In the genomic region with DNA sequence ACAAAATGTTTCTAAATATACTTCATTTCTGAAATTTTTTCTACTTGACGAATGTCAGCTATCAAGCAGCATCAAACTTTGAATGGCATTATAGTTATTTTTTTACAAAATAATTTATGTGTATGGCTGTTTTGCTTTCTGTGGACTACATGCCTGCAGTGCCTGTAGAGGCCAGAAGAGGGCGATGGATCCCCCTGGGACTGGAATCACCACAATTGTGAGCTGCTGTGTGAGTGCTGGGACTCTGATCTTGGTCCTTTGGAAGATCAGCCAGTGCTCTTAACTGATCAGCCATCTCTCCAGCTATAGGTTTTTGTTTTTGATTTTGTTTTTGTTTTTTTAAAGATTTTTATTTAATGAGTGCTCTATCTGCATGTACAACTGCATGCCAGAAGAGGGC, we compare ENCODE assay signal across 10 mouse cellular contexts. TPM values are rescaled to one million over a fixed set of nuclear protein-coding genes. Genes with fewer than 3 reads are reported as not detected.
DNase-seq lines count a peak whose midpoint lies in the region; ATAC-seq and TF ChIP-seq lines count a peak whose summit lies in the region.
"Had no signal": no experiment of that assay in that cellular context is flagged by ENCODE, and none has a peak within 500 bp of the region (broad histone marks: within the 10 kb centered on the region; RNA-seq: fewer than 3 reads in every experiment).

No protein-coding gene starts in this region.

- no peak for TF ChIP-seq POLR2A in bone marrow macrophage, adult 2 months (IDR thresholded peaks at IDR 0.05; ENCODE audit: borderline replicate concordance, low read depth, low read length)

- no peak overlapping the region for H3K4me3 ChIP-seq in kidney, embryonic 16.5 days (ENCODE audit: low read length)
- H3K4me3 ChIP-seq in bone marrow macrophage, adult 2 months (ENCODE audit: insufficient read depth, low read length): no peak overlapping the region
- H3K4me3 ChIP-seq: midbrain, embryonic 13.5 days had no signal

- no peak overlapping the region for H3K9ac ChIP-seq in kidney, embryonic 16.5 days (replicated peaks; ENCODE audit: low read length)
- H3K9ac ChIP-seq: midbrain, embryonic 13.5 days had no signal

- no peaks in the 10 kb centered on the region for H3K36me3 ChIP-seq in kidney, embryonic 16.5 days (ENCODE audit: insufficient read depth, low read length)
- H3K36me3 ChIP-seq: midbrain, embryonic 13.5 days had no signal

- TF ChIP-seq CTCF in bone marrow macrophage, adult 2 months (IDR thresholded peaks at IDR 0.05; ENCODE audit: low read depth, low read length): peak; percentile 83

- H3K4me2 ChIP-seq in kidney, embryonic 16.5 days (replicated peaks; ENCODE audit: low read depth, low read length): no peak overlapping the region
- H3K4me2 ChIP-seq: midbrain, embryonic 13.5 days had no signal

- no peaks in the 10 kb centered on the region for H3K27me3 ChIP-seq in kidney, embryonic 16.5 days (ENCODE audit: insufficient read depth, low read length)

- no peak overlapping the region for H3K27ac ChIP-seq in kidney, embryonic 16.5 days (ENCODE audit: low read length)
- H3K27ac ChIP-seq in bone marrow macrophage, adult 2 months (ENCODE audit: insufficient read depth, low read depth, low read length): no peak overlapping the region
- H3K27ac ChIP-seq: midbrain, embryonic 13.5 days had no signal

- peak; percentile 40 for DNase-seq in adrenal gland, postnatal 10 days
- no peak for DNase-seq in adrenal gland, postnatal 25 days
- peak; percentile 62 to 64 for DNase-seq in kidney, postnatal 4 days
- peak; percentile 43 to 73 for DNase-seq in spleen, postnatal 10 days (ENCODE audit: low spot score in 2 of 2)
- no peak for DNase-seq in left cerebral cortex, adult 8-10 months (ENCODE audit: low spot score in 2 of 2)
- DNase-seq in embryo, embryonic 9.5 days (ENCODE audit: extremely low spot score): no peak
- DNase-seq: gastrocnemius, postnatal 36 days had no signal

- H3K4me1 ChIP-seq in kidney, embryonic 16.5 days (ENCODE audit: insufficient read depth, low read length): peaks cover 22% of the 10 kb centered on the region
- H3K4me1 ChIP-seq in bone marrow macrophage, adult 2 months (ENCODE audit: control insufficient read depth, insufficient read depth, low read length): peaks cover 7% of the 10 kb centered on the region

- H3K9me3 ChIP-seq in kidney, embryonic 16.5 days (ENCODE audit: low read length): no peaks in the 10 kb centered on the region
- H3K9me3 ChIP-seq: midbrain, embryonic 13.5 days had no signal

- WGBS in kidney, embryonic 16.5 days: 42% methylated on average over 2 of the region's 2 CpGs

- ATAC-seq in kidney, embryonic 16.5 days (ENCODE audit: low FRiP score, low TSS enrichment): no peak
- ATAC-seq: midbrain, embryonic 13.5 days had no signal

RNA-seq across cellular contexts. Expression of gene Nab2, which starts 2.9 kb away (rescaled TPM):
- total RNA-seq in adrenal gland, postnatal 10 days (2021): 10 to 100 TPM; 19.0 to 24.8 TPM
- 19.0 and 21.7 TPM in 2 replicates for total RNA-seq in adrenal gland, postnatal 25 days (2021)
- polyA plus RNA-seq in kidney, embryonic 16.5 days (2015; fragmentation: Nextera tagmentation; extraction: Ambion mirVana): 28.8 and 32.1 TPM in 2 replicates
- 21.4 and 25.4 TPM in 2 replicates for polyA plus RNA-seq in bone marrow macrophage, adult 2 months (2012; ENCODE audit: insufficient read depth, insufficient read length, missing spikeins)
- 10 to 100 TPM; 36.5 to 55.0 (median 45.5) TPM for total RNA-seq in left cerebral cortex, adult 8-10 months (2022)

RNA-seq across cellular contexts. Expression of gene Nemp1, which starts 4.6 kb away (rescaled TPM):
- 1 to 10 TPM; 7.8 to 9.4 TPM for total RNA-seq in adrenal gland, postnatal 10 days (2021)
- total RNA-seq in adrenal gland, postnatal 25 days (2021): 9.6 and 13.7 TPM in 2 replicates
- 10.6 and 10.7 TPM in 2 replicates for polyA plus RNA-seq in kidney, embryonic 16.5 days (2015; fragmentation: Nextera tagmentation; extraction: Ambion mirVana)
- polyA plus RNA-seq in bone marrow macrophage, adult 2 months (2012; ENCODE audit: insufficient read depth, insufficient read length, missing spikeins): 11.0 and 13.5 TPM in 2 replicates
- total RNA-seq in left cerebral cortex, adult 8-10 months (2022): 1 to 10 TPM; 4.7 to 6.1 (median 5.1) TPM

RNA-seq across cellular contexts. Expression of gene Stat6, which starts 28.5 kb away (rescaled TPM):
- total RNA-seq in adrenal gland, postnatal 10 days (2021): 10 to 100 TPM; 64.7 to 67.8 TPM
- total RNA-seq in adrenal gland, postnatal 25 days (2021): 117 and 121 TPM in 2 replicates
- polyA plus RNA-seq in kidney, embryonic 16.5 days (2015; fragmentation: Nextera tagmentation; extraction: Ambion mirVana): 33.8 and 37.4 TPM in 2 replicates
- 128 and 144 TPM in 2 replicates for polyA plus RNA-seq in bone marrow macrophage, adult 2 months (2012; ENCODE audit: insufficient read depth, insufficient read length, missing spikeins)
- 10 to 100 TPM; 13.5 to 17.1 (median 15.0) TPM for total RNA-seq in left cerebral cortex, adult 8-10 months (2022)

RNA-seq across cellular contexts. Expression of gene Myo1a, which starts 33.7 kb away (rescaled TPM):
- 1 to 10 TPM; 1.0 to 2.2 TPM for total RNA-seq in adrenal gland, postnatal 10 days (2021)
- 0.33 and 1.1 TPM in 2 replicates for total RNA-seq in adrenal gland, postnatal 25 days (2021)
- 0.31 and 0.50 TPM in 2 replicates for polyA plus RNA-seq in kidney, embryonic 16.5 days (2015; fragmentation: Nextera tagmentation; extraction: Ambion mirVana)
- 0.31 TPM in 1 of 2 replicates, not detected in the other for polyA plus RNA-seq in bone marrow macrophage, adult 2 months (2012; ENCODE audit: insufficient read depth, insufficient read length, missing spikeins)
- 1 to 10 TPM in 2 of 4 experiments, under 1 TPM in 2; 0.59 to 1.2 (median 0.94) TPM for total RNA-seq in left cerebral cortex, adult 8-10 months (2022)

RNA-seq across cellular contexts. Expression of gene Lrp1, which starts 50.3 kb away (rescaled TPM):
- 100 to 1,000 TPM; 170 to 208 TPM for total RNA-seq in adrenal gland, postnatal 10 days (2021)
- total RNA-seq in adrenal gland, postnatal 25 days (2021): 196 and 254 TPM in 2 replicates
- polyA plus RNA-seq in kidney, embryonic 16.5 days (2015; fragmentation: Nextera tagmentation; extraction: Ambion mirVana): 70.9 and 71.7 TPM in 2 replicates
- polyA plus RNA-seq in bone marrow macrophage, adult 2 months (2012; ENCODE audit: insufficient read depth, insufficient read length, missing spikeins): 361 and 418 TPM in 2 replicates
- 100 to 1,000 TPM; 295 to 337 (median 306) TPM for total RNA-seq in left cerebral cortex, adult 8-10 months (2022)

Comparison
In these comparisons a context has a peak if more than half of its experiments do, and no peak if none do; other contexts are left out.
1. DNase-seq: peak in adrenal gland, postnatal 10 days (single experiment), kidney, postnatal 4 days (2 of 2) and spleen, postnatal 10 days (2 of 2); none in adrenal gland, postnatal 25 days (single experiment), left cerebral cortex, adult 8-10 months (0 of 2) and embryo, embryonic 9.5 days (single experiment).